Mouse (Mus musculus): ENCODE results near the gene Acss1. TPM values are rescaled to one million over a fixed set of nuclear protein-coding genes. Genes with fewer than 3 reads are reported as not detected.

Acss1 gene
- polyA plus RNA-seq, 1 experiment from 2014 or later: 17.6 TPM

GRCm38 (mm10) chr2:150675525-150675924, 7.2 kb upstream of the Acss1 start:
- Histone ChIP-seq H3K4me1 (peaks cover 3% of the 10 kb centered on the region), H3K36me3 (replicated peaks) (no peaks in the 10 kb centered on the region), H3K27ac (no peak overlapping the region), H3K4me3 (no peak overlapping the region), H3K9me3 (no peaks in the 10 kb centered on the region), H3K27me3 (ENCODE audit: poor library complexity, severe bottlenecking) (no peaks in the 10 kb centered on the region; the same call in 1 of the 2 replicates)
- no peak for DNase-seq (ENCODE audit: extremely low spot score, low spot score)
- 12% methylated on average over 1 of the region's 1 CpGs for WGBS

GRCm38 (mm10) chr2:150674900-150675299, 6.6 kb upstream of the Acss1 start:
- peaks cover 3% of the 10 kb centered on the region for H3K4me1 ChIP-seq
- no peaks in the 10 kb centered on the region for H3K36me3 ChIP-seq (replicated peaks)
- 10% methylated on average over 2 of the region's 2 CpGs for WGBS
- DNase-seq (ENCODE audit: extremely low spot score, low spot score): peak; percentile 73
- no peaks in the 10 kb centered on the region for H3K9me3 ChIP-seq
- no peak overlapping the region for H3K27ac ChIP-seq
- H3K27me3 ChIP-seq (ENCODE audit: poor library complexity, severe bottlenecking): peaks cover 5% of the 10 kb centered on the region
- no peak overlapping the region for H3K4me3 ChIP-seq

- no peaks in the 10 kb centered on the region for H3K36me3 ChIP-seq (replicated peaks)
- H3K4me1 ChIP-seq: peaks cover 3% of the 10 kb centered on the region
- 94% methylated on average over 11 of the region's 11 CpGs for WGBS
- H3K9me3 ChIP-seq: no peaks in the 10 kb centered on the region
- H3K4me3 ChIP-seq: no peak overlapping the region
- no peak overlapping the region for H3K27ac ChIP-seq
- peaks cover 15% of the 10 kb centered on the region for H3K27me3 ChIP-seq (ENCODE audit: poor library complexity, severe bottlenecking)
- DNase-seq (ENCODE audit: extremely low spot score, low spot score): no peak
These were observed 5.6 kb upstream of the Acss1 start for GRCm38 (mm10) chr2:150673929-150674328.

GRCm38 (mm10) chr2:150671609-150672290, 3.5 kb upstream of the Acss1 start:
- DNase-seq (ENCODE audit: extremely low spot score, low spot score): no peak
- H3K9me3 ChIP-seq: no peaks in the 10 kb centered on the region
- no peaks in the 10 kb centered on the region for H3K36me3 ChIP-seq (replicated peaks)
- peaks cover 34% of the 10 kb centered on the region for H3K27me3 ChIP-seq (ENCODE audit: poor library complexity, severe bottlenecking)
- H3K4me1 ChIP-seq: peaks cover 23% of the 10 kb centered on the region
- H3K4me3 ChIP-seq: no peak overlapping the region
- 85% methylated on average over 8 of the region's 8 CpGs for WGBS
- no peak overlapping the region for H3K27ac ChIP-seq

- H3K4me1 ChIP-seq: peaks cover 27% of the 10 kb centered on the region
- H3K27ac ChIP-seq: no peak overlapping the region
- H3K36me3 ChIP-seq (replicated peaks): no peaks in the 10 kb centered on the region
- 71% methylated on average over 1 of the region's 1 CpGs for WGBS
- no peak for DNase-seq (ENCODE audit: extremely low spot score, low spot score)
- H3K4me3 ChIP-seq: no peak overlapping the region
- H3K27me3 ChIP-seq (ENCODE audit: poor library complexity, severe bottlenecking): peaks cover 39% of the 10 kb centered on the region
- H3K9me3 ChIP-seq: no peaks in the 10 kb centered on the region
These were observed 2.6 kb upstream of the Acss1 start for GRCm38 (mm10) chr2:150670926-150671325.

- peaks cover 49% of the 10 kb centered on the region for H3K27me3 ChIP-seq (ENCODE audit: poor library complexity, severe bottlenecking)
These were observed 1.2 kb upstream of the Acss1 start for GRCm38 (mm10) chr2:150669454-150670045.

GRCm38 (mm10) chr2:150668956-150669355, 656 bp upstream of the Acss1 start:
- WGBS: 87% methylated on average over 5 of the region's 5 CpGs
- DNase-seq (ENCODE audit: extremely low spot score, low spot score): no peak
- H3K27me3 ChIP-seq (ENCODE audit: poor library complexity, severe bottlenecking): peaks cover 49% of the 10 kb centered on the region
- no peak overlapping the region for H3K4me3 ChIP-seq
- H3K27ac ChIP-seq: no peak overlapping the region
- H3K36me3 ChIP-seq (replicated peaks): no peaks in the 10 kb centered on the region
- no peaks in the 10 kb centered on the region for H3K9me3 ChIP-seq
- H3K4me1 ChIP-seq: peaks cover 33% of the 10 kb centered on the region

More at GRCm38 (mm10) chr2:150669454-150670045, 1.2 kb upstream of the Acss1 start:
- H3K4me3 ChIP-seq: no peak overlapping the region
- 82% methylated on average over 2 of the region's 2 CpGs for WGBS
- H3K9me3 ChIP-seq: no peaks in the 10 kb centered on the region
- H3K27ac ChIP-seq: no peak overlapping the region
- peaks cover 34% of the 10 kb centered on the region for H3K4me1 ChIP-seq
- no peak for DNase-seq (ENCODE audit: extremely low spot score, low spot score)
- H3K36me3 ChIP-seq (replicated peaks): no peaks in the 10 kb centered on the region

- peak overlapping the region; percentile 86 for H3K27ac ChIP-seq
- peaks cover 33% of the 10 kb centered on the region for H3K4me1 ChIP-seq
- 2% methylated on average over 17 of the region's 17 CpGs for WGBS
- no peaks in the 10 kb centered on the region for H3K36me3 ChIP-seq (replicated peaks)
- H3K4me3 ChIP-seq: peak overlapping the region; percentile 75
- no peak for DNase-seq (ENCODE audit: extremely low spot score, low spot score)
- peaks cover 49% of the 10 kb centered on the region for H3K27me3 ChIP-seq (ENCODE audit: poor library complexity, severe bottlenecking)
- no peaks in the 10 kb centered on the region for H3K9me3 ChIP-seq
These were observed 1.1 kb downstream of the Acss1 start for GRCm38 (mm10) chr2:150667065-150667819.

GRCm38 (mm10) chr2:150666723-150667064, 1.6 kb downstream of the Acss1 start:
- Histone ChIP-seq H3K4me1 (peaks cover 33% of the 10 kb centered on the region), H3K4me3 (peak overlapping the region; percentile 75), H3K9me3 (no peaks in the 10 kb centered on the region), H3K27me3 (ENCODE audit: poor library complexity, severe bottlenecking) (peaks cover 49% of the 10 kb centered on the region), H3K27ac (peak overlapping the region; percentile 86; the same call in 1 of the 2 replicates), H3K36me3 (replicated peaks) (no peaks in the 10 kb centered on the region)
- no peak for DNase-seq (ENCODE audit: extremely low spot score, low spot score)
- WGBS: 49% methylated on average over 7 of the region's 7 CpGs

GRCm38 (mm10) chr2:150665534-150666451, 2.5 kb downstream of the Acss1 start:
- 67% methylated on average over 10 of the region's 10 CpGs for WGBS
- peaks cover 33% of the 10 kb centered on the region for H3K4me1 ChIP-seq
- H3K27me3 ChIP-seq (ENCODE audit: poor library complexity, severe bottlenecking): peaks cover 49% of the 10 kb centered on the region
- H3K36me3 ChIP-seq (replicated peaks): no peaks in the 10 kb centered on the region
- H3K9me3 ChIP-seq: no peaks in the 10 kb centered on the region
- DNase-seq (ENCODE audit: extremely low spot score, low spot score): no peak
- H3K4me3 ChIP-seq: no peak overlapping the region
- H3K27ac ChIP-seq: 0 out of 2 replicates have a peak overlapping the region, but pooled peaks have one; percentile 20

GRCm38 (mm10) chr2:150665006-150665405, 3.3 kb downstream of the Acss1 start:
- Histone ChIP-seq H3K9me3 (no peaks in the 10 kb centered on the region), H3K36me3 (replicated peaks) (no peaks in the 10 kb centered on the region), H3K27me3 (ENCODE audit: poor library complexity, severe bottlenecking) (peaks cover 45% of the 10 kb centered on the region), H3K4me3 (no peak overlapping the region), H3K27ac (0 out of 2 replicates have a peak overlapping the region, but pooled peaks have one; percentile 20), H3K4me1 (peaks cover 33% of the 10 kb centered on the region)
- DNase-seq (ENCODE audit: extremely low spot score, low spot score): no peak
- 80% methylated on average over 2 of the region's 2 CpGs for WGBS

Measured in forebrain, embryonic 10.5 days (tissue).